Mouse (Mus musculus) cortical plate, adult 2 months (tissue): Measurements from ENCODE around the gene Lrfn1. TPM values are rescaled to one million over a fixed set of nuclear protein-coding genes. Genes with fewer than 3 reads are reported as not detected.
"Not testable (repeated sequence)": the region's sequence is repeated elsewhere in the genome, so short reads cannot be mapped to it uniquely, and the experiment has no call there.

Source experiments
- H3K27ac ChIP-seq: fragments of 200-500 bp; 2 replicates; pipeline ENCODE4 v1.5.1; 2012; ENCODE audit warnings: low read length, control low read depth, inconsistent platforms; ENCODE audit not compliant: insufficient read depth
- H3K4me1 ChIP-seq: fragments of 200-500 bp; 2 replicates; pipeline ENCODE4 v1.6.1; 2011; ENCODE audit warnings: low read length; ENCODE audit not compliant: control insufficient read depth, insufficient read depth
- H3K4me3 ChIP-seq: fragments of 200-500 bp; 2 replicates; pipeline ENCODE4 v1.5.1; 2011; ENCODE audit warnings: mild to moderate bottlenecking, low read length, control low read depth; ENCODE audit not compliant: insufficient read depth
- CTCF ChIP-seq: fragments of 200-500 bp; IDR thresholded peaks from 2 replicates; pipeline ENCODE4 v1.5.1; 2011; ENCODE audit warnings: mild to moderate bottlenecking, control low read depth, low read length; ENCODE audit not compliant: insufficient read depth; ENCODE audit errors: extremely low read depth
- POLR2A ChIP-seq: fragments of 200-500 bp; IDR thresholded peaks from 2 replicates; pipeline ENCODE4 v1.6.1; 2011; ENCODE audit warnings: mild to moderate bottlenecking, low read length, control low read depth; ENCODE audit not compliant: insufficient read depth; ENCODE audit errors: extremely low read depth
- polyA plus RNA-seq: library from polyadenylated mRNA; depleted of rRNA; stranded (reverse); fragments of >200 nt; gene quantifications from 2 replicates; pipeline ENCODE4 v1.2.3, GENCODE M21; 2012

Lrfn1 gene
- polyA plus RNA-seq, 1 experiment: 47.0 TPM

DNA sequence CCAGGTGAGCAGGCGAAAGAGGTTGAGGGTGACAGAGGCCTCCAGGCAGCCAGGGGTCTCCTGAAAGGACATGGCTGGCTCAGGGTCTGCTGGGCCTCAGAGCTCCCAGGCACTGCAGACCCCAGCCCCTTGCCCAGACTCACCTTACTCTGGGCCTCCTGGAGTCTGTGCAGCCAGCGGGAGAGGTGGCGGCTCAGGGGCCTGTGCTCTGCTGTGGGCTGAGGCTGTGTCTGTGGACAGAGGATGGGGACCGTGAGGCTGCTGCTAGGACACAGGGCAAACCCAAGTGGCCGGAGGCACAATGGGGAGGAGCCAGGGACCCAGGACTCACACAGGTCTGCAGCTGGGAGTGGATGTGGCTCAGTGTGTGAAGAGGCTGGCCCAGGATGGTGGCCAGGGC lies 25.6 kb downstream of the Lrfn1 start:
- no peak overlapping the region for H3K4me3 ChIP-seq
- no peaks in the 10 kb centered on the region for H3K4me1 ChIP-seq
- TF ChIP-seq POLR2A (no peak), CTCF (no peak)
- no peak overlapping the region for H3K27ac ChIP-seq

GRCm38 (mm10) chr7:28478854-28479253 lies 27.1 kb downstream of the Lrfn1 start:
- Histone ChIP-seq H3K4me3 (no peak overlapping the region), H3K4me1 (no peaks in the 10 kb centered on the region; the same call in 1 of the 2 replicates), H3K27ac (no peak overlapping the region)
- TF ChIP-seq POLR2A: no peak
- TF ChIP-seq CTCF: no peak

DNA sequence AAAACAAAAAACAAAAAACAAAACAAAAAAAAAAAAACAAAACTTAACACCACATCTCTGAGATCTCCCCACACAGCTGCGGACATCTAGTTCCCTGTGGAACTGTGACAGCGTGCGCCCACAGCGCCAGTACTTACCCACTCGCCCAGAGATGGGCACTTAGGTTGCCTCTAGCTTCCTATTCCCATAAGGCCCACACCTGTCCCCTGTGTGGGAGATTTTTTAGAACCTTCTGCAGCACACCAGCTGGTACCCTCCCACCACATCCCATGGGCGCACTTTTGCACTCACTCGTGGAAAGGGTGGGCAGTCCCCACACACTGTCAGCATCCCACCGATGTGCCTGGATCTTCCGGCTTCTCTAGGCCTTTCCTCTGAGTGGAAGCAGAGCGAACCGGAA lies 31.1 kb downstream of the Lrfn1 start:
- TF ChIP-seq POLR2A: no peak
- no peak for TF ChIP-seq CTCF
- H3K4me1 ChIP-seq: no peaks in the 10 kb centered on the region; the same call in 1 of the 2 replicates
- no peak overlapping the region for H3K4me3 ChIP-seq
- no peak overlapping the region for H3K27ac ChIP-seq

DNA sequence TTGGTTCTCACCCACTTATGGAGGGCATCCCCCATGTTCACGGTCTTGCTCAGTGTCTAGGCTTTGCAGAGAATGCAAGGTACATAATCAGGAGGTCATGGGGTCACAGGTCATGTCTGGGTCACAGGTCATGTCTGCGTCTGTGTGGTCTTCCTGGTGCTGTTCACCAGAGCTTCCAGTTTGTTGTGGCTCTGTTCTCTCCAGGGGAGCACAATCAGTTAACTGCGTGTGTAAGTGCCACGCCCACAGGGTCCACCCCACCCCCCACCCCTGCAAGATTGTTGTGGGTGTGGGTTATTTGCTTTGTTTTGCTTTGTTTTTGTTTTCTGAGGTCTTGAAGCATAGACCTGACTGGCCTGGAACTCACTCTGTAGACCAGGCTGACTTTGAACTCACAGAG lies 32.4 kb downstream of the Lrfn1 start:
- H3K4me3 ChIP-seq: no peak overlapping the region
- no peaks in the 10 kb centered on the region; the same call in 1 of the 2 replicates for H3K4me1 ChIP-seq
- no peak for TF ChIP-seq CTCF
- no peak for TF ChIP-seq POLR2A
- no peak overlapping the region for H3K27ac ChIP-seq

DNA sequence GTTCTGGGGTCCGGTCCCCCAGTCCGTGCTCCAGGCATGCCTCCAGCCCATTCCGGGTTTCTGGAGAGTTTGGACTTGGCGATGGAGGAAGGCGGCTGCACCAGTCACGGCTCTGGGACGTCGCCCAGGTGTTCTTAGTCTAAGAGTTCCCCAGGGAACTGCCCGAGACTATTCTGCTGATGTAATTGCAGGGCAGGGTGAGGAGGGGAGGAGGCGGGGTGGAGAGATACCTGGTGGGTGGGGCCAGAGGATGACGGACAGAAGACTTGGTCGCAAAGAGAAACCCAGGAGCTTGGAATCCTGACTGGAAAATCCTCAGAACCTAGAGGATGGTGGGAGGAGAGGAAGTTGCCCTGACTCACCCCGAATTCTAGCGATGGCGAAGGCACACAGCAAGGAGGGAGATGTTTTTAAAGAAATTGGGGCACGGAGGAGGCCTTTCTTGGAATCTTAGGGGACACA lies 36.3 kb downstream of the Lrfn1 start:
- TF ChIP-seq POLR2A (no peak), CTCF (no peak)
- Histone ChIP-seq H3K4me3 (peak overlapping the region; percentile 25), H3K4me1 (no peaks in the 10 kb centered on the region; the same call in 1 of the 2 replicates), H3K27ac (no peak overlapping the region)

- TF ChIP-seq CTCF (peak; percentile 44; the same call in 1 of the 2 replicates), POLR2A (no peak)
- no peak overlapping the region for H3K27ac ChIP-seq
- no peaks in the 10 kb centered on the region for H3K4me1 ChIP-seq
- H3K4me3 ChIP-seq: no peak overlapping the region
Measured at GRCm38 (mm10) chr7:28490410-28490809, 38.6 kb downstream of the Lrfn1 start.

DNA sequence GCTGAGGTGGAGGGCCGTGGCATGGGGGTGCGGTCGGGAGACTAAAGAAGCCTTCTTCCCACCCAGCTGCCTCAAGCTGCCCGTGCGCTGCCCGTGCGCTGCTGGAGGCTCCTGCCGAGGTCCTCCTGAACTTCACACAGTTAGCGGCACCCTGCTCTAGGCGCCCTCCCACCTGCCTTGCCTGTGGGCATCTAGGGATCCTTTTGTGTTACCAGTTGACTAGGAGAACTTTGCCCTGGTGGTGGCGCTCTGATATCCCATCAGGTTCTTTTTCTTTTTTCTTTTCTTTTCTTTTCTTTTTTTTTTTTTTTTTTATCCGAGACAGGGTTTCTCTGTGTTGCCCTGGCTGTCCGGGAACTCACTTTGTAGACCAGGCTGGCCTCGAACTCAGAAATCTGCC lies 39.1 kb downstream of the Lrfn1 start:
- H3K27ac ChIP-seq: no peak overlapping the region
- no peak for TF ChIP-seq POLR2A
- no peak for TF ChIP-seq CTCF
- H3K4me1 ChIP-seq: no peaks in the 10 kb centered on the region
- no peak overlapping the region for H3K4me3 ChIP-seq

- Histone ChIP-seq H3K4me3 (no peak overlapping the region), H3K4me1 (no peaks in the 10 kb centered on the region), H3K27ac (no peak overlapping the region)
- TF ChIP-seq POLR2A: no peak
- no peak for TF ChIP-seq CTCF
Measured at GRCm38 (mm10) chr7:28492310-28492709, 40.5 kb downstream of the Lrfn1 start.

DNA sequence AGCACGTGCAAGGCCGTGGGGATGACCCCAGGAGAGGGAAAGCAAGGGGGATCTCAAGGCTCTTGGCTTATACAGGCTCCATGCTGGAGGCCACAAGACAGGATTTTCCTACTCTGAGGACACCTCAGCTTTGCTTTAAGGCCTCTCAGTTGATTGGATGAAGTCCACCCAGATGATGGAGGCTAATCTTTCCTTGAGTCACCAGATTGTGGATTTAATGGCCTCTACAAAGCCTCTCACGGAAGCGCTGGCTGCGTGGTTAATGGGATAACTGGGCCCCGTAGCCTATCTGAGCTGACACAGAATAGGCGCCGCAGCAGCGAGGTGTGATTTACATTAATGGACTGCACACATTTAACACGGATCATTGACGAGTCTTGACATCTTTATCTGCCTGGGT lies 43.6 kb downstream of the Lrfn1 start:
- TF ChIP-seq POLR2A (no peak), CTCF (no peak)
- Histone ChIP-seq H3K4me3 (no peak overlapping the region), H3K27ac (no peak overlapping the region), H3K4me1 (no peaks in the 10 kb centered on the region)

- Histone ChIP-seq H3K4me1 (no peaks in the 10 kb centered on the region), H3K4me3 (no peak overlapping the region), H3K27ac (no peak overlapping the region)
- no peak for TF ChIP-seq POLR2A
- no peak for TF ChIP-seq CTCF
Measured at GRCm38 (mm10) chr7:28505585-28505984, 53.8 kb downstream of the Lrfn1 start.

DNA sequence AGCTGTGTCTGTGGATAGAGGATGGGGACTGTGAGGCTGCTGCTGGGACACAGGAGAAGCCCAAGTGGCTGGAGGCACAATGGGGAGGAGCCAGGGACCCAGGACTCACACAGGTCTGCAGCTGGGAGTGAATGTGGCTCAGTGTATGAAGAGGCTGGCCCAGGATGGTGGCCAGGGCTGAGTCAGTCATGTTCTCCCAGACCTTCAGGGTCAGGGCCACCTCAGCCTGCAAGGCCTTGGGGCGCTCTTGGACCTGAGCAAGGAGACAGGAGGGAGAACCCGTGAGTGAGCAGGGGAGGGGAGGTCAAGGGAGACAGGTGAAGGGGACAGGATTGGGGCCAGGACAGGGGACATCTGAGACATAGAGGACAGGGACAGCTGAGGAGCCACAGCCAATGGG lies 57.3 kb downstream of the Lrfn1 start:
- not testable (repeated sequence) for H3K4me1 ChIP-seq, H3K27ac ChIP-seq, H3K4me3 ChIP-seq

GRCm38 (mm10) chr7:28510405-28510974 lies 58.7 kb downstream of the Lrfn1 start, which contains the start of gene Ifnl2:
Ifnl2 (minus strand) TSS chr7:28510455.
- H3K4me3 ChIP-seq, H3K27ac ChIP-seq, H3K4me1 ChIP-seq: not testable (repeated sequence)
